Mouse (Mus musculus) midbrain, postnatal 0 days (tissue): ENCODE data around the gene Dlgap1. TPM values are rescaled to one million over a fixed set of nuclear protein-coding genes. Genes with fewer than 3 reads are reported as not detected.

Experiments
- ATAC-seq: fragments of 200-750 bp; cut with Nextera tagmentation; 2 replicates; pipeline ENCODE4 v1.8.0; 2017; ENCODE audit warnings: moderate number of reproducible peaks, mild to moderate bottlenecking, moderate TSS enrichment, moderate library complexity; ENCODE audit not compliant: low FRiP score
- DNase-seq: peaks from one replicate; pipeline ENCODE4 v3.0.0-alpha.2; 2015; ENCODE audit warnings: low spot score
- H3K27ac ChIP-seq: fragments of 300-500 bp; sonication (generic); 2 replicates; pipeline ENCODE4 v1.5.1; 2014; ENCODE audit warnings: low read depth, mild to moderate bottlenecking, low read length, mixed read lengths
- H3K27me3 ChIP-seq: fragments of 300-500 bp; sonication (generic); 2 replicates; pipeline ENCODE4 v1.6.1; 2014; ENCODE audit warnings: low read length, control low read depth, mixed read lengths; ENCODE audit not compliant: insufficient read depth
- H3K36me3 ChIP-seq: fragments of 300-500 bp; sonication (generic); 2 replicates; pipeline ENCODE4 v1.6.1; 2014; ENCODE audit warnings: low read length, control low read depth, mixed read lengths; ENCODE audit not compliant: insufficient read depth
- H3K4me1 ChIP-seq: fragments of 300-500 bp; sonication (generic); 2 replicates; pipeline ENCODE4 v1.6.1; 2014; ENCODE audit warnings: mild to moderate bottlenecking, control low read depth, antibody characterized with exemption, low read length, mixed read lengths; ENCODE audit not compliant: insufficient read depth
- H3K4me2 ChIP-seq: fragments of 300-500 bp; sonication (generic); 2 replicates; pipeline ENCODE4 v1.6.1; 2014; ENCODE audit warnings: low read depth, mild to moderate bottlenecking, low read length, mixed read lengths; ENCODE audit not compliant: poor library complexity, severe bottlenecking
- H3K4me3 ChIP-seq: fragments of 300-500 bp; sonication (generic); 2 replicates; pipeline ENCODE4 v1.5.1; 2014; ENCODE audit warnings: low read depth, mild to moderate bottlenecking, low read length, moderate library complexity
- H3K9ac ChIP-seq: fragments of 300-500 bp; sonication (generic); replicated peaks from 2 replicates; pipeline ENCODE4 v1.6.1; 2014; ENCODE audit warnings: mild to moderate bottlenecking, low read length, moderate library complexity, mixed read lengths; ENCODE audit not compliant: poor library complexity, severe bottlenecking
- H3K9me3 ChIP-seq: fragments of 300-500 bp; sonication (generic); 2 replicates; pipeline ENCODE4 v1.6.1; 2016; ENCODE audit warnings: low read length, control low read depth
- CTCF ChIP-seq: IDR thresholded peaks from 2 replicates; pipeline ENCODE4 v1.5.1; 2016; ENCODE audit warnings: antibody characterized with exemption, mild to moderate bottlenecking
- whole genome bisulfite sequencing: fragments of 180-500 bp; shearing (Covaris S2); extraction: QIAGEN DNeasy Blood & Tissue Kit; methylation state at CpG from one replicate; pipeline ENCODE4 v1.1.7; 2014; 5-methylcytosine and 5-hydroxymethylcytosine counted together
- polyA plus RNA-seq: library from polyadenylated mRNA; unstranded; fragments of >200 nt; fragmentation: Nextera tagmentation; extraction: Ambion mirVana; gene quantifications from 2 replicates; pipeline ENCODE4 v1.2.1, GENCODE M21; 2015
- total RNA-seq: library from RNA; depleted of rRNA; stranded (reverse); fragments of >200 nt; gene quantifications from 2 replicates; pipeline ENCODE4 v1.2.3, GENCODE M21; 2014

Dlgap1 gene
- total and polyA plus RNA-seq, 2 experiments from 2014 or later, result 34.9 to 84.8 TPM

- H3K9ac ChIP-seq, result no peak overlapping the region
- no peak overlapping the region for H3K4me2 ChIP-seq
- H3K9me3 ChIP-seq, result no peaks in the 10 kb centered on the region
- H3K27ac ChIP-seq, result no peak overlapping the region
- no peak for TF ChIP-seq CTCF
- H3K4me3 ChIP-seq, result no peak overlapping the region
- DNase-seq, result no peak
- ATAC-seq, result no peak
- WGBS, result 84% methylated on average over 4 of the region's 4 CpGs
- H3K36me3 ChIP-seq, result no peaks in the 10 kb centered on the region
- H3K4me1 ChIP-seq, result no peaks in the 10 kb centered on the region
- H3K27me3 ChIP-seq, result no peaks in the 10 kb centered on the region; the same call in 1 of the 2 replicates
Measured at GRCm38 (mm10) chr17:70843252-70843651, 874.4 kb downstream of the Dlgap1 start.

GRCm38 (mm10) chr17:70844971-70845370 lies 876.1 kb downstream of the Dlgap1 start:
- ATAC-seq (no peak), DNase-seq (peak; percentile 63)
- H3K27ac ChIP-seq, result no peak overlapping the region
- no peak overlapping the region for H3K4me2 ChIP-seq
- H3K4me1 ChIP-seq, result peaks cover 6% of the 10 kb centered on the region
- no peak overlapping the region for H3K4me3 ChIP-seq
- no peak for TF ChIP-seq CTCF
- 62% methylated on average over 10 of the region's 10 CpGs for WGBS
- H3K9ac ChIP-seq, result no peak overlapping the region
- H3K36me3 ChIP-seq, result no peaks in the 10 kb centered on the region
- no peaks in the 10 kb centered on the region for H3K9me3 ChIP-seq
- H3K27me3 ChIP-seq, result peaks cover 12% of the 10 kb centered on the region

- Histone ChIP-seq H3K9ac (no peak overlapping the region), H3K9me3 (no peaks in the 10 kb centered on the region), H3K4me3 (no peak overlapping the region), H3K36me3 (no peaks in the 10 kb centered on the region), H3K27ac (no peak overlapping the region), H3K27me3 (peaks cover 12% of the 10 kb centered on the region), H3K4me2 (no peak overlapping the region), H3K4me1 (peaks cover 6% of the 10 kb centered on the region)
- DNase-seq (no peak), ATAC-seq (no peak)
- 88% methylated on average over 2 of the region's 2 CpGs for WGBS
- TF ChIP-seq CTCF, result no peak
Measured at GRCm38 (mm10) chr17:70845543-70845942, 876.7 kb downstream of the Dlgap1 start.

- Histone ChIP-seq H3K36me3 (no peaks in the 10 kb centered on the region), H3K27me3 (peaks cover 12% of the 10 kb centered on the region), H3K4me3 (no peak overlapping the region), H3K4me2 (no peak overlapping the region), H3K9me3 (no peaks in the 10 kb centered on the region), H3K27ac (no peak overlapping the region), H3K4me1 (peaks cover 6% of the 10 kb centered on the region), H3K9ac (no peak overlapping the region)
- DNase-seq, result no peak
- TF ChIP-seq CTCF, result no peak
- no peak for ATAC-seq
- WGBS, result 88% methylated on average over 8 of the region's 8 CpGs
Measured at GRCm38 (mm10) chr17:70846111-70846644, 877.3 kb downstream of the Dlgap1 start.

- Histone ChIP-seq H3K4me1 (peaks cover 9% of the 10 kb centered on the region), H3K4me2 (no peak overlapping the region), H3K27me3 (peaks cover 18% of the 10 kb centered on the region), H3K27ac (no peak overlapping the region), H3K9me3 (no peaks in the 10 kb centered on the region), H3K36me3 (no peaks in the 10 kb centered on the region), H3K4me3 (no peak overlapping the region), H3K9ac (no peak overlapping the region)
- peak; percentile 60 for DNase-seq
- no peak for ATAC-seq
- WGBS, result 6% methylated on average over 4 of the region's 4 CpGs
- TF ChIP-seq CTCF, result peak; percentile 71
Measured at GRCm38 (mm10) chr17:70847086-70847485, 878.2 kb downstream of the Dlgap1 start.

GRCm38 (mm10) chr17:70847751-70848510 lies 879.1 kb downstream of the Dlgap1 start:
- peaks cover 18% of the 10 kb centered on the region for H3K27me3 ChIP-seq
- no peak for TF ChIP-seq CTCF
- H3K36me3 ChIP-seq, result no peaks in the 10 kb centered on the region
- no peak overlapping the region for H3K9ac ChIP-seq
- no peaks in the 10 kb centered on the region for H3K9me3 ChIP-seq
- DNase-seq (no peak), ATAC-seq (no peak)
- no peak overlapping the region for H3K4me3 ChIP-seq
- H3K4me2 ChIP-seq, result peak overlapping the region; percentile 99
- H3K4me1 ChIP-seq, result peaks cover 14% of the 10 kb centered on the region
- H3K27ac ChIP-seq, result no peak overlapping the region
- WGBS, result under 1% methylated on average over 17 of the region's 17 CpGs
